Mouse (Mus musculus): ENCODE measurements around the gene Smim4. TPM values are rescaled to one million over a fixed set of nuclear protein-coding genes. Genes with fewer than 3 reads are reported as not detected.

The Smim4 gene
- total and polyA plus RNA-seq, 3 experiments, result 61.1 to 81.7 (median 81.3) TPM

DNA sequence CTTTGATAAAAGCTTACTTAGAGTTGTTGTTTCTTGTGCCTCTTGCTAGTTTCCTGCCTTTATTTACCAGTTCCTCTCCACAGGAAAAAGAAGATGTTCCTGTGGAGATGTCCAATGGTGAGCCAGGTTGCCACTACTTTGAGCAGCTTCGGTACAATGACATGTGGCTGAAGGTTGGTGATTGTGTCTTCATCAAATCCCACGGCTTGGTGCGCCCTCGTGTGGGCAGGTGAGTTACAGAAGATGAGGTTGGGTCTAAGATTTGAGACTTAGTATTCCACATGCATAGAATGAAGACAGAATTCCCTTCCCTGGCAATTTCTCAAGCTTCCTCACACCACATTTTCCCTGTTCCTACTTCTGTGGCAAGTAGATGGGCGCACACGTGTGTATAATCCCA lies 41.3 kb downstream of the Smim4 start:
- 87% methylated on average over 6 of the region's 6 CpGs for WGBS
- intact Hi-C loops (cut with DNase I), result loop anchor here (5.0 kb wide), 1 partner anchor 35 kb away; no protein-coding TSS in a partner anchor
- no peak overlapping the region for H3K4me3 ChIP-seq
- no peaks in the 10 kb centered on the region; the same call in 1 of the 2 replicates for H3K79me2 ChIP-seq (replicated peaks; ENCODE audit: control insufficient read depth, insufficient read depth, low read length)
- no peak overlapping the region for H3K27ac ChIP-seq
- H3K36me3 ChIP-seq (ENCODE audit: control insufficient read depth, insufficient read depth, low read length), result peaks cover 11% of the 10 kb centered on the region
- H3K4me1 ChIP-seq (ENCODE audit: control insufficient read depth, insufficient read depth, low read length), result no peaks in the 10 kb centered on the region
- no peak overlapping the region for H3K9ac ChIP-seq (ENCODE audit: low read depth, low read length)
- TF ChIP-seq CTCF (IDR thresholded peaks at IDR 0.05) (peak; percentile 31), EP300 (IDR thresholded peaks at IDR 0.05; ENCODE audit: insufficient read depth, low read depth, low read length) (no peak)
- no peaks in the 10 kb centered on the region for H3K27me3 ChIP-seq (ENCODE audit: control insufficient read depth, insufficient read depth, low read length)
- DNase-seq, result no peak

DNA sequence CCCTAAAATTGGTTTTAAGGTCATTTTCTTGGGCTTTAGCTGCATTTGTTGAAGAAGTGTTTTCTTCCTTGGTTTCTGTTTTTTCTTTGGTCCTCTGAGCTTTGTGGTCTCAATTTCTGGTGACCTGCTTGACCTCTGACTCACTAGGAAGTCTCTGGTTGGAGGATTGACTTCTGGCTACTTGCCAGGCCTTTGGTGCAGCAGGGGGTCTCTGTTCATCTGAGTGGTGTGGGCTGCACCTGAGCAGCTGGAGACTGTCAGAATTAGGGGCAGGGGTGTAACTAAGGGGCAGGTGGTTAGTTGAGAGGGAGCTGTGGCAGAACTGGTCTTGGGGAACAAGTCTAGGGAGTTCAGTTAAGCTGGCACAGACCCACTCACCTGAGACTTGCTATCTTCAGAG lies 47.6 kb downstream of the Smim4 start:
- H3K4me1 ChIP-seq (ENCODE audit: control insufficient read depth, insufficient read depth, low read length), result no peaks in the 10 kb centered on the region; the same call in 1 of the 2 replicates
- no peak for DNase-seq
- no peaks in the 10 kb centered on the region for H3K27me3 ChIP-seq (ENCODE audit: control insufficient read depth, insufficient read depth, low read length)
- no peaks in the 10 kb centered on the region; the same call in 1 of the 2 replicates for H3K79me2 ChIP-seq (replicated peaks; ENCODE audit: control insufficient read depth, insufficient read depth, low read length)
- no peak for TF ChIP-seq CTCF (IDR thresholded peaks at IDR 0.05)
- no peak for TF ChIP-seq POLR2A (IDR thresholded peaks at IDR 0.05; ENCODE audit: insufficient read depth, low read depth, low read length)
- TF ChIP-seq EP300 (IDR thresholded peaks at IDR 0.05; ENCODE audit: insufficient read depth, low read depth, low read length), result no peak
- intact Hi-C loops (cut with DNase I), result no loop called here
- no peak overlapping the region for H3K4me3 ChIP-seq
- H3K36me3 ChIP-seq (ENCODE audit: control insufficient read depth, insufficient read depth, low read length), result peaks cover 6% of the 10 kb centered on the region
- H3K9ac ChIP-seq (ENCODE audit: low read depth, low read length), result no peak overlapping the region
- H3K27ac ChIP-seq, result no peak overlapping the region

DNA sequence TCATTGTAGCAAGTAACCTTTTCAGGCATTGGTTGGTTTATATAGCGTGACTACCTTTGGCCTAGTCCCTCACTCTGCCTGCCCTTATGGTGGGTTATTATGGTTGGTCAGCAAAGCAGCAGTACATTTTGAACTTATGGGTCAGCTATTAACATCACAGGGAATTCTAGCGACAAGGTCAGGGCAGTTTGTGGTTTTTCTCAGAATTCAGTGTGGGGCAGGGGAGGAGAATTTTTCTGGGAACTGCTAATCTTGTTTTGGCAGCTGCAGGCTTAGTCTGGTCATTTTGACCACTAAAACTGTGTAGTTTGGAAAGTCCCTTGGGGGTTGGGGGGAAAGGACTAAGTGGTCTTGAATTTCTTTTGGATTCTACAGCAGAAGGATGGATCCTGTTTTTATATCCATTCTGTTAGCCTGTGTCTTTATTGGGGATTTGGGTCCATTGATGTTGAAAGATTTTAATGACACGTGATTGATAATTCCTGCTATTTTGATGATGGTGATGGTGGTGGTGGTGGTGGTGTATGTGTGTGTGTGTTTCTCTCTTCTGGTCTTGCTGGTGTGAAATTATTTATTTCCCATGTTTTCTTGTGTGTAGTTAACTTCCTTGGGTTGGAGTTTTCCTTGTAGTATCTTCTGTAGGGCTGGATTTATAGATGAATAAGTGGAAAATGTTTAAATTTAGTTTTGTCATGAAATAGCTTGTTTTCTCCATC lies 49.3 kb downstream of the Smim4 start:
- Histone ChIP-seq H3K4me1 (ENCODE audit: control insufficient read depth, insufficient read depth, low read length) (no peaks in the 10 kb centered on the region; the same call in 1 of the 2 replicates), H3K79me2 (replicated peaks; ENCODE audit: control insufficient read depth, insufficient read depth, low read length) (no peaks in the 10 kb centered on the region; the same call in 1 of the 2 replicates), H3K9ac (ENCODE audit: low read depth, low read length) (no peak overlapping the region), H3K27me3 (ENCODE audit: control insufficient read depth, insufficient read depth, low read length) (no peaks in the 10 kb centered on the region), H3K4me3 (no peak overlapping the region), H3K27ac (no peak overlapping the region), H3K36me3 (ENCODE audit: control insufficient read depth, insufficient read depth, low read length) (no peaks in the 10 kb centered on the region; the same call in none of the 2 replicates)
- 89% methylated on average over 3 of the region's 3 CpGs for WGBS
- intact Hi-C loops (cut with DNase I), result no loop called here
- no peak for TF ChIP-seq POLR2A (IDR thresholded peaks at IDR 0.05; ENCODE audit: insufficient read depth, low read depth, low read length)
- no peak for TF ChIP-seq CTCF (IDR thresholded peaks at IDR 0.05)
- TF ChIP-seq EP300 (IDR thresholded peaks at IDR 0.05; ENCODE audit: insufficient read depth, low read depth, low read length), result no peak
- DNase-seq, result no peak

DNA sequence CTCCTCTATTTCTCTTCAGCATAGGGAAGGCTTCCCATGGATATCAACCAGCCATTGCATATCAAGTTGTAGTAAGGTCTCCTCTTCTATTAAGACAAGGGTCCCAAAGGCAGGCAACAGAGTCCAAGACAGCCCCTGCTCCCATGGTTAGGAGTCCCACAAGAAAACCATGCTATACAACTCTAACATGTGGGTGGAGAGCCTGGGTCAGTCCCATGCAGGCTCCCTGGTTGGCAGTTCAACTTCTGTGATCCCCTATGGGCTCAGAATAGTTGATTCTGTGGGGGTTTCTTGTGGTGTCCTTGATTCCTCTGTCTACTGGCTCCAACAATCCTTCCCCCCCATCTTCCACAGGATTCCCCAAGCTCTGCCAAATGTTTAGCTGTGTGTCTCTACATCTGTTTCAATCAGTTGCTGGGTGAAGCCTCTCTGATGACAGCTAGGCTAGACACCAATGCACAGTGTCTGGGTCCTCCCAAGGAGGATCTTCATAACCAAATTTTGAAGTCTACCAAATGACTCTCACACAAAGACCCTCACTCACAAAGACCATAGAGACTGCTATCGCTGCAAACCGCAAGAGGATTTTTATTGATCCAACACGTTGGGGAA lies 50.1 kb downstream of the Smim4 start:
- H3K79me2 ChIP-seq (replicated peaks; ENCODE audit: control insufficient read depth, insufficient read depth, low read length), result no peaks in the 10 kb centered on the region; the same call in 1 of the 2 replicates
- no peak for TF ChIP-seq EP300 (IDR thresholded peaks at IDR 0.05; ENCODE audit: insufficient read depth, low read depth, low read length)
- no peak for TF ChIP-seq POLR2A (IDR thresholded peaks at IDR 0.05; ENCODE audit: insufficient read depth, low read depth, low read length)
- TF ChIP-seq CTCF (IDR thresholded peaks at IDR 0.05), result no peak
- H3K27ac ChIP-seq, result no peak overlapping the region
- no peak overlapping the region for H3K4me3 ChIP-seq
- intact Hi-C loops (cut with DNase I), result no loop called here
- no peak for DNase-seq
- H3K9ac ChIP-seq (ENCODE audit: low read depth, low read length), result no peak overlapping the region
- no peaks in the 10 kb centered on the region; the same call in 1 of the 2 replicates for H3K4me1 ChIP-seq (ENCODE audit: control insufficient read depth, insufficient read depth, low read length)
- 96% methylated on average over 3 of the region's 3 CpGs for WGBS
- no peaks in the 10 kb centered on the region; the same call in none of the 2 replicates for H3K36me3 ChIP-seq (ENCODE audit: control insufficient read depth, insufficient read depth, low read length)
- no peaks in the 10 kb centered on the region for H3K27me3 ChIP-seq (ENCODE audit: control insufficient read depth, insufficient read depth, low read length)

DNA sequence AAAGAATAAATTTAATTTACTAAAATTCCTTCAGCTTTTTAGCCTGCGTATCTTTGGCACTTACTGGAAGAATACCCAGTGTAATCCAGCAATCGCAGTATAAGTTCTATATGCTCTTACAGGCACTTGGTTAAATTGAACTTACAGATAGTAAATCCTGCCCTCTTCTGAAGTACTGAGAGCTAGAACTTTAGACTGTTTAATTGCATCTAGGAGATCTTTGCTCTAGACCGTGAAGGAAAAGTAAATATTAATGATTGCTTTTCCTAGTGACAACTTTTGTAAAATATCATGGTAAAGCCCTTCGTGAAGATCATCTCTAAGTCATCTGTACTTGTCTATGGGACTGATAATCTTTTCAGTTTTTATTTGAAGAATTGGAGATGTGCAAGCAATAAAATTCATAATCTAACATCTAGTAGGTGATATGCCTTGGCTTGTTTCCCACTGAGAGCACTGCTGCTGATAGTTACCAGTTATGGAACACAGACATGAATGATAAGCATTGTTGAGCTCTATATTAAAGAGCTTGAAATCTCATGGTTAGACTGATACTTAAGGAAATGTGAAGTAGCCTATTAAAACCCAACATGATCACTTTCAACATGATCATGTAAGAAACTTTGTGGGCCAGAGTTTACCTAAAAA lies 59.5 kb downstream of the Smim4 start:
- Histone ChIP-seq H3K4me3 (no peak overlapping the region), H3K36me3 (ENCODE audit: control insufficient read depth, insufficient read depth, low read length) (peaks cover 2% of the 10 kb centered on the region), H3K27ac (no peak overlapping the region), H3K27me3 (ENCODE audit: control insufficient read depth, insufficient read depth, low read length) (no peaks in the 10 kb centered on the region), H3K79me2 (replicated peaks; ENCODE audit: control insufficient read depth, insufficient read depth, low read length) (no peaks in the 10 kb centered on the region), H3K9ac (ENCODE audit: low read depth, low read length) (no peak overlapping the region), H3K4me1 (ENCODE audit: control insufficient read depth, insufficient read depth, low read length) (no peaks in the 10 kb centered on the region)
- TF ChIP-seq CTCF (IDR thresholded peaks at IDR 0.05), result no peak
- no peak for TF ChIP-seq POLR2A (IDR thresholded peaks at IDR 0.05; ENCODE audit: insufficient read depth, low read depth, low read length)
- TF ChIP-seq EP300 (IDR thresholded peaks at IDR 0.05; ENCODE audit: insufficient read depth, low read depth, low read length), result no peak
- intact Hi-C loops (cut with DNase I), result no loop called here
- no peak for DNase-seq
- 96% methylated on average over 4 of the region's 4 CpGs for WGBS

Data from heart, adult 2 months (tissue).